Mouse (Mus musculus) midbrain, embryonic 14.5 days (tissue): ENCODE data around the gene Abcc4. TPM values are rescaled to one million over a fixed set of nuclear protein-coding genes. Genes with fewer than 3 reads are reported as not detected.

Experiments used
- ATAC-seq: fragments of 200-750 bp; cut with Nextera tagmentation; 2 replicates; pipeline ENCODE4 v1.8.0; 2017; ENCODE audit warnings: moderate number of reproducible peaks, moderate library complexity; ENCODE audit not compliant: low FRiP score, low TSS enrichment
- DNase-seq: peaks from one replicate; pipeline ENCODE4 v3.0.0-alpha.2; 2015
- H3K27ac ChIP-seq: fragments of 300-500 bp; sonication (generic); replicated peaks from 2 replicates; pipeline ENCODE4 v1.5.1; 2014; ENCODE audit warnings: mild to moderate bottlenecking, low read depth, low read length, moderate library complexity
- H3K27me3 ChIP-seq: fragments of 300-500 bp; sonication (generic); 2 replicates; pipeline ENCODE4 v1.6.1; 2014; ENCODE audit warnings: low read length, control low read depth, mixed read lengths; ENCODE audit not compliant: control insufficient read depth, insufficient read depth
- H3K36me3 ChIP-seq: fragments of 300-500 bp; sonication (generic); 2 replicates; pipeline ENCODE4 v1.6.1; 2014; ENCODE audit warnings: low read length, control low read depth; ENCODE audit not compliant: control insufficient read depth, insufficient read depth
- H3K4me1 ChIP-seq: fragments of 300-500 bp; sonication (generic); 2 replicates; pipeline ENCODE4 v1.6.1; 2014; ENCODE audit warnings: mild to moderate bottlenecking, antibody characterized with exemption, low read length, control low read depth; ENCODE audit not compliant: control insufficient read depth, insufficient read depth
- H3K4me2 ChIP-seq: fragments of 300-500 bp; sonication (generic); 2 replicates; pipeline ENCODE4 v1.6.1; 2014; ENCODE audit warnings: mild to moderate bottlenecking, low read length, moderate library complexity
- H3K4me3 ChIP-seq: fragments of 300-500 bp; sonication (generic); replicated peaks from 2 replicates; pipeline ENCODE4 v1.5.1; 2014; ENCODE audit warnings: low read depth, low read length
- H3K9ac ChIP-seq: fragments of 300-500 bp; sonication (generic); replicated peaks from 2 replicates; pipeline ENCODE4 v1.6.1; 2014; ENCODE audit warnings: mild to moderate bottlenecking, low read length, moderate library complexity
- H3K9me3 ChIP-seq: fragments of 300-500 bp; sonication (generic); 2 replicates; pipeline ENCODE4 v1.6.1; 2016; ENCODE audit warnings: low read length, control low read depth, mixed read lengths; ENCODE audit not compliant: control insufficient read depth
- WGBS: fragments of 180-500 bp; shearing (Covaris S2); extraction: QIAGEN DNeasy Blood & Tissue Kit; methylation state at CpG from one replicate; pipeline ENCODE4 v1.1.7; 2014; 5-methylcytosine and 5-hydroxymethylcytosine counted together
- polyA plus RNA-seq: library from polyadenylated mRNA; unstranded; fragments of >200 nt; fragmentation: Nextera tagmentation; extraction: Ambion mirVana; gene quantifications from 2 replicates; pipeline ENCODE4 v1.2.1, GENCODE M21; 2014

The Abcc4 gene
- polyA plus RNA-seq, 1 experiment from 2014 or later = 2.1 TPM

DNA sequence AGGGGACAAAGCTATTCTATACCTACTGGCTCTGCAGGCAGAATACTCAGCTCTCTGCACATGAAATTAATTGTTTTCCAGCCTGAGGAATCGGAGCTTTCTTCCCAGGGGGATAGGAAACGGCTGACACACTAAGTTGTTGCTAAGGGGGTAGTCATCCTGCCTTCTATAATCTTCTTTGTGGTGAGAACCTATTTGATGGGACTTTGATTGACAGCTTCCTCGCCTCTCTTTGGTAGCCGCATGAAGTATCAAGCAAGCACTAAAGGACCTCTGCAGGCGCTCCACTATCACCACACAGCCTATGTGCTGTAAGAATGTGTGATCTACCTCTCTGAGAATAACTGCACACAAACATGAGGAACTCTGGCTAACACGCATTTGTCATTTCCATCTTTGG, 105.3 kb downstream of the Abcc4 start:
- peak; percentile 71 for DNase-seq
- Histone ChIP-seq H3K9ac (no peak overlapping the region), H3K27me3 (no peaks in the 10 kb centered on the region), H3K36me3 (no peaks in the 10 kb centered on the region), H3K27ac (no peak overlapping the region), H3K9me3 (no peaks in the 10 kb centered on the region), H3K4me3 (no peak overlapping the region), H3K4me2 (no peak overlapping the region), H3K4me1 (no peaks in the 10 kb centered on the region)
- WGBS = 12% methylated on average over 6 of the region's 6 CpGs
- peak; percentile 46; the same call in 1 of the 2 replicates for ATAC-seq

GRCm38 (mm10) chr14:118598757-118599156, 107.3 kb downstream of the Abcc4 start:
- H3K4me1 ChIP-seq = peaks cover 6% of the 10 kb centered on the region; the same call in 1 of the 2 replicates
- H3K27ac ChIP-seq = no peak overlapping the region
- no peak overlapping the region for H3K4me2 ChIP-seq
- 94% methylated on average over 3 of the region's 3 CpGs for WGBS
- ATAC-seq = no peak
- no peaks in the 10 kb centered on the region for H3K27me3 ChIP-seq
- no peaks in the 10 kb centered on the region for H3K9me3 ChIP-seq
- H3K4me3 ChIP-seq = no peak overlapping the region
- H3K9ac ChIP-seq = no peak overlapping the region
- no peaks in the 10 kb centered on the region for H3K36me3 ChIP-seq
- no peak for DNase-seq

DNA sequence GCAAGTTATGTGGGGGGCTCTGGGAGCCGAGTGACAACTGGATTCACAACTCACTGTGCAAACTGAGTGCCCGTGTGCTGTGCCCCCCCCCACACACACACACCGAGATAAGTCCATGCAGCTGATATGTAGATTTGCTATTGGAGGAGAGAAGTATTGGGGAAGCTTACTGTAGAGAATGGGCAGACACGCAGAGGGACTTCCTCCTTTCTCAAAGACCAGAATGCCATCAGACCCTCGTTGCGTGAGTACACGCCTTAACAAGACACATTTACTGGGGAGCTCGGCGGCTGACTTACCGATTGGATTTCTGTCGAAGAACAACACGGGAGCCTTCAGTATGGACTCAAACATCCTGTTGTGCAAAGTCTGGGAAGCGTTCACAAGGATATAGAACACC, 111.6 kb downstream of the Abcc4 start:
- no peak for DNase-seq
- no peak for ATAC-seq
- no peaks in the 10 kb centered on the region for H3K36me3 ChIP-seq
- H3K9me3 ChIP-seq = no peaks in the 10 kb centered on the region
- H3K4me2 ChIP-seq = no peak overlapping the region
- no peak overlapping the region for H3K4me3 ChIP-seq
- WGBS = 88% methylated on average over 13 of the region's 13 CpGs
- H3K4me1 ChIP-seq = peaks cover 15% of the 10 kb centered on the region; the same call in 1 of the 2 replicates
- H3K9ac ChIP-seq = no peak overlapping the region
- H3K27me3 ChIP-seq = peaks cover 3% of the 10 kb centered on the region; the same call in 1 of the 2 replicates
- H3K27ac ChIP-seq = no peak overlapping the region

- peak overlapping the region; percentile 31 for H3K4me2 ChIP-seq
These were observed 114.3 kb downstream of the Abcc4 start for GRCm38 (mm10) chr14:118591477-118592403.

DNA sequence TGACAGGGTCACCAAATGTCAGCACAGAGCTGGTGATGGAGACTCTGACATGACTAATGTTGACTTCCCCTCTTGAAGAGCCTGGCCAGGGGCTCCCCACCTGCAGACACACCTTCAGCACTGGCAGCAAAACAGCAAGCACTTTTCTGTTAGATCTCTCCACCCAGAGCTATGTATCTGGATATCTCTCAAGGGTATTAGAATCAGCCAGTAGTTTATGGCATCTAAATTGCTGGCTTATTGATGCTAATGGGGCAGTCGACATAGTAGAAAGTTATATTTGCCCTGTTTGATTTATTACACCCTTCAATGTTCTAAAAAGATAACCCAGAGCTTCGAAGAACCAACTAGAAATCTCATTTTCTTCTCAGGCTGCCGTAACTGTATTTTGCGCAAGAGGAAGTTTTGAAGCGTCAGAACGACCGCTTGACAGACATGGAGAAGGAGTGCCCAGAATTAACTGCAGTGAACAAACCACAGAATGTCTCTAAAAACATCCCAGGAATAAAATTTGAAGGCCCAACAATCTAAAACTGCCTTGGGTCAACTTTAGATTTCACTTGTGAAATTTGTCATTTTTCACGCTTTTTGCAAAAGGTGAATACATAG, 123.6 kb downstream of the Abcc4 start:
- Histone ChIP-seq H3K9ac (no peak overlapping the region), H3K4me2 (no peak overlapping the region), H3K4me1 (no peaks in the 10 kb centered on the region), H3K36me3 (no peaks in the 10 kb centered on the region), H3K4me3 (no peak overlapping the region), H3K9me3 (no peaks in the 10 kb centered on the region), H3K27ac (no peak overlapping the region), H3K27me3 (no peaks in the 10 kb centered on the region)
- WGBS = 94% methylated on average over 8 of the region's 8 CpGs
- no peak for DNase-seq
- no peak for ATAC-seq

More at GRCm38 (mm10) chr14:118591477-118592403, 114.3 kb downstream of the Abcc4 start:
- Histone ChIP-seq H3K9ac (no peak overlapping the region), H3K9me3 (no peaks in the 10 kb centered on the region), H3K36me3 (no peaks in the 10 kb centered on the region), H3K4me3 (no peak overlapping the region), H3K27ac (no peak overlapping the region), H3K27me3 (peaks cover 3% of the 10 kb centered on the region; the same call in 1 of the 2 replicates), H3K4me1 (peaks cover 15% of the 10 kb centered on the region; the same call in 1 of the 2 replicates)
- WGBS = 45% methylated on average over 20 of the region's 20 CpGs
- DNase-seq (peak; percentile 94), ATAC-seq (peak; percentile 86)

GRCm38 (mm10) chr14:118581673-118582072, 124.3 kb downstream of the Abcc4 start:
- H3K27me3 ChIP-seq = no peaks in the 10 kb centered on the region
- no peak overlapping the region for H3K4me2 ChIP-seq
- 75% methylated on average over 8 of the region's 8 CpGs for WGBS
- no peaks in the 10 kb centered on the region for H3K9me3 ChIP-seq
- no peak overlapping the region for H3K9ac ChIP-seq
- H3K27ac ChIP-seq = no peak overlapping the region
- H3K4me1 ChIP-seq = no peaks in the 10 kb centered on the region
- no peak overlapping the region for H3K4me3 ChIP-seq
- no peaks in the 10 kb centered on the region for H3K36me3 ChIP-seq
- DNase-seq (no peak), ATAC-seq (no peak)

GRCm38 (mm10) chr14:118579013-118579728, 126.8 kb downstream of the Abcc4 start:
- H3K4me3 ChIP-seq = no peak overlapping the region
- no peaks in the 10 kb centered on the region for H3K4me1 ChIP-seq
- ATAC-seq (no peak), DNase-seq (no peak)
- no peaks in the 10 kb centered on the region for H3K27me3 ChIP-seq
- WGBS = 93% methylated on average over 19 of the region's 19 CpGs
- H3K9me3 ChIP-seq = no peaks in the 10 kb centered on the region
- no peaks in the 10 kb centered on the region for H3K36me3 ChIP-seq
- H3K4me2 ChIP-seq = no peak overlapping the region
- no peak overlapping the region for H3K27ac ChIP-seq
- H3K9ac ChIP-seq = no peak overlapping the region

DNA sequence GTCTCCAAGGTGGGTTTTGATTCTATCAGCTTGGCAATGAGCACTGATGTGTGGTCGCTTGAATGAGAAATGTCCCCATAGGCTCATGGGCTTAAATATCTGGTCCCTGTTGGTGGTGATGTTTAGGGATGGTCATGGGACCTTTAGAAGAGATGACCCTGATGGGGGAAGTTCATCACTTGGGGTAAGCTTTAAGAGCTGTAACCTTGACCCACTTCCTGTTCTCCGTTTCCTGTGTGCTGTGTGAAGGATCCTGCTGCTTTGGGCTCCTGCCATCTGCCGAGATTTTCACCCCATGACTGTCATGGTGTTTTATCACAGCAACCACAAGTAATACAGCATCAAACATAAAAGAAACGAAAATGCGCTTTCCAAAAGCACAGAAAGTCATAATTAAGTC, 128.1 kb downstream of the Abcc4 start:
- Histone ChIP-seq H3K9me3 (no peaks in the 10 kb centered on the region), H3K36me3 (no peaks in the 10 kb centered on the region), H3K27ac (no peak overlapping the region), H3K4me1 (no peaks in the 10 kb centered on the region), H3K4me3 (no peak overlapping the region), H3K4me2 (no peak overlapping the region), H3K27me3 (no peaks in the 10 kb centered on the region), H3K9ac (no peak overlapping the region)
- 94% methylated on average over 5 of the region's 5 CpGs for WGBS
- DNase-seq (no peak), ATAC-seq (no peak)
